Mouse (Mus musculus): ENCODE measurements around the gene Fbxo27. TPM values are rescaled to one million over a fixed set of nuclear protein-coding genes. Genes with fewer than 3 reads are reported as not detected.

Gene Fbxo27
- polyA plus RNA-seq (2015; fragmentation: Illumina TruSeq; extraction: RNeasy Lipid Tissue Mini Kit (QIAGEN cat#74804); ENCODE audit: insufficient read depth, low replicate concordance), result 1.8 TPM

GRCm38 (mm10) chr7:28692545-28693320 lies at the start of gene Fbxo27:
Gene Fbxo27, plus strand, starts transcription at chr7:28692849.

DNA sequence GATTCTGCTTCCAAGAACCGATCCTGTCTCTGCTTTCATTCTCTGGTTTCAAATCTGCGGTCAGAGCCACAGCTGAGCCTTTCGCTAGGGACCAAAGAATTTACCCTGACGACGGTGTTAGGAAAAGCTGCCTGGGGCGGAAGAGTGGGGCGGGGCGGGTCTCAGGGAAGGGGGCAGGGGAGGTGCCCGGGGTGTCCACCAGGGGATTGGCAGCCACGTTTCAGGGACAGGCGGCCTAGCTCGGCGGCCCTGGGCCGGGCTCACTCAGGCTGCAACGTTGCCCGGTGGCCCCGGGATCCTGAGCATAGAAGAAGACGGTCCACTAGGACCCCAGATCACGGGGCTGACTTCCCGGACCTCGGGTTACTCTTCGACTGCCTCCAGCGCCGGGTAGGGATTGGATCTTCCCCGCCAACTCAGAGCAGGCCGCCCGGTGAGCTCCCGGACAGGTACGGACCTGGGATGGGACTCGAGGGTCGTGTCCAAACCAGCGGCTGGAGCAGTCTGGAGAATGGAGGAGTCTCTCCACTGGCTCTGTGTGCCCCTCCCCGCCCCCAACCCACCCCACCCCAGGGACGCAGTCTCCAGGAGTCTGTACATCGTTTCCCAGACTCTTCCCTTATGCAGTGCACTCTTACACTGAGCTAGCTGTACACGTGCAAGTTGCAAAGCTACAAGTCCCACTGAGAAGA lies 24.1 kb downstream of the Fbxo27 start, which contains the start of gene Fbxo17:
Gene Fbxo17, plus strand, starts transcription at position 215 of the 692 bp plus-strand sequence.

DNA sequence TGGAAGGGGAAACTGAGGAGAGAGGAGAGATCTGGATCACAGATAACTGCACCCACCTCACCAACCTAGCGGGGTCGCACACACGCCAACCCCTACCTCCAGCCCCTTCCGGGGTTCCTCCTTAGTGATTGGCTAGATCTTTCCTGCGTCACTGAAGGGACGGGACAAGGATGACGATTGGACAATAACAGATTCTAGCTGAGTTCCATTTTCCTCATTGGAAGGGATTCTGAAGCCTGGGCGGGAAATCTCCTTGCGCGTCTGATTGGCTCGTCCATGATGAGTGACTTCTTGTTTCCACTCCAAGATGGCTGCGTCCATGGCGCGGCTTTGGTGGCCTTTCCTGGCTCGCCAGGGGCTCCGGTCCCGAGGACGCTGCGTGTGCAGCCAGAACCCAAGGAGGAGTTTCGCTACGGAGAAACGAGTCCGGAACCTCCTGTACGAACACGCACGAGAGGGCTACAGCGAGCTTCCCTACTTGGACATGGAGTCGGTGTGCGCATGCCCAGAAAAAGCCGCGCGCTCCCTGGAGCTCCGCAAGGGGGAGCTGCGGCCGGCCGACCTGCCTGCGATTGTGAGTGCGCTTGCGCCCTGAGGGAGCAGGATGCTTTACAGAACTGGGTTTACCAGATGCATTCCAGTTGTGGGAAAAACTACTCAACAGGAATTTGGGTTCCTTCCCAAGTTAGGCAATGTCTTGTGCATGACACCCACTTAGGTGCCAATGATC lies 49.2 kb downstream of the Fbxo27 start, which contains the start of the genes Mrps12 and Sars2:
Gene Mrps12, minus strand, starts transcription at position 112 of the 730 bp plus-strand sequence.
Gene Sars2, plus strand, starts transcription at position 284 of the 730 bp plus-strand sequence.

Other genes with a start within 250 kb of the Fbxo27 start
- 0.29 TPM for gene Lrfn1, start 240.9 kb upstream of the Fbxo27 start, polyA plus RNA-seq (2015; fragmentation: Illumina TruSeq; extraction: RNeasy Lipid Tissue Mini Kit (QIAGEN cat#74804); ENCODE audit: insufficient read depth, low replicate concordance)
- not detected for gene Ifnl2, start 182.4 kb upstream of the Fbxo27 start, polyA plus RNA-seq (2015; fragmentation: Illumina TruSeq; extraction: RNeasy Lipid Tissue Mini Kit (QIAGEN cat#74804); ENCODE audit: insufficient read depth, low replicate concordance)
- not detected for gene Ifnl3, start 170.0 kb upstream of the Fbxo27 start, polyA plus RNA-seq (2015; fragmentation: Illumina TruSeq; extraction: RNeasy Lipid Tissue Mini Kit (QIAGEN cat#74804); ENCODE audit: insufficient read depth, low replicate concordance)
- gene Sycn, start 152.0 kb upstream of the Fbxo27 start, polyA plus RNA-seq (2015; fragmentation: Illumina TruSeq; extraction: RNeasy Lipid Tissue Mini Kit (QIAGEN cat#74804); ENCODE audit: insufficient read depth, low replicate concordance), result 0.75 TPM
- gene Nccrp1, start 145.6 kb upstream of the Fbxo27 start, polyA plus RNA-seq (2015; fragmentation: Illumina TruSeq; extraction: RNeasy Lipid Tissue Mini Kit (QIAGEN cat#74804); ENCODE audit: insufficient read depth, low replicate concordance), result 0.25 TPM
- gene Samd4b, start 94.7 kb upstream of the Fbxo27 start, polyA plus RNA-seq (2015; fragmentation: Illumina TruSeq; extraction: RNeasy Lipid Tissue Mini Kit (QIAGEN cat#74804); ENCODE audit: insufficient read depth, low replicate concordance), result 11.7 TPM
- 4.7 TPM for gene Pak4, start 94.7 kb upstream of the Fbxo27 start, polyA plus RNA-seq (2015; fragmentation: Illumina TruSeq; extraction: RNeasy Lipid Tissue Mini Kit (QIAGEN cat#74804); ENCODE audit: insufficient read depth, low replicate concordance)
- gene Acp7, start 61.5 kb upstream of the Fbxo27 start, polyA plus RNA-seq (2015; fragmentation: Illumina TruSeq; extraction: RNeasy Lipid Tissue Mini Kit (QIAGEN cat#74804); ENCODE audit: insufficient read depth, low replicate concordance), result not detected
- gene Fbxo17, start 24.0 kb downstream of the Fbxo27 start, polyA plus RNA-seq (2015; fragmentation: Illumina TruSeq; extraction: RNeasy Lipid Tissue Mini Kit (QIAGEN cat#74804); ENCODE audit: insufficient read depth, low replicate concordance), result 2.4 TPM
- gene Mrps12, start 49.0 kb downstream of the Fbxo27 start, polyA plus RNA-seq (2015; fragmentation: Illumina TruSeq; extraction: RNeasy Lipid Tissue Mini Kit (QIAGEN cat#74804); ENCODE audit: insufficient read depth, low replicate concordance), result 43.0 TPM
- 4.0 TPM for gene Sars2, start 49.1 kb downstream of the Fbxo27 start, polyA plus RNA-seq (2015; fragmentation: Illumina TruSeq; extraction: RNeasy Lipid Tissue Mini Kit (QIAGEN cat#74804); ENCODE audit: insufficient read depth, low replicate concordance)
- not detected for gene Ccer2, start 63.3 kb downstream of the Fbxo27 start, polyA plus RNA-seq (2015; fragmentation: Illumina TruSeq; extraction: RNeasy Lipid Tissue Mini Kit (QIAGEN cat#74804); ENCODE audit: insufficient read depth, low replicate concordance)
- gene Sirt2, start 73.9 kb downstream of the Fbxo27 start, polyA plus RNA-seq (2015; fragmentation: Illumina TruSeq; extraction: RNeasy Lipid Tissue Mini Kit (QIAGEN cat#74804); ENCODE audit: insufficient read depth, low replicate concordance), result 47.7 TPM
- 8.3 TPM for gene Nfkbib, start 74.7 kb downstream of the Fbxo27 start, polyA plus RNA-seq (2015; fragmentation: Illumina TruSeq; extraction: RNeasy Lipid Tissue Mini Kit (QIAGEN cat#74804); ENCODE audit: insufficient read depth, low replicate concordance)
- 77.4 TPM for gene Rinl, start 96.1 kb downstream of the Fbxo27 start, polyA plus RNA-seq (2015; fragmentation: Illumina TruSeq; extraction: RNeasy Lipid Tissue Mini Kit (QIAGEN cat#74804); ENCODE audit: insufficient read depth, low replicate concordance)
- 532 TPM for gene Hnrnpl, start 115.7 kb downstream of the Fbxo27 start, polyA plus RNA-seq (2015; fragmentation: Illumina TruSeq; extraction: RNeasy Lipid Tissue Mini Kit (QIAGEN cat#74804); ENCODE audit: insufficient read depth, low replicate concordance)
- gene Ech1, start 132.4 kb downstream of the Fbxo27 start, polyA plus RNA-seq (2015; fragmentation: Illumina TruSeq; extraction: RNeasy Lipid Tissue Mini Kit (QIAGEN cat#74804); ENCODE audit: insufficient read depth, low replicate concordance), result 60.7 TPM
- 26.4 TPM for gene Lgals4, start 141.0 kb downstream of the Fbxo27 start, polyA plus RNA-seq (2015; fragmentation: Illumina TruSeq; extraction: RNeasy Lipid Tissue Mini Kit (QIAGEN cat#74804); ENCODE audit: insufficient read depth, low replicate concordance)
- not detected for gene Lgals7, start 171.0 kb downstream of the Fbxo27 start, polyA plus RNA-seq (2015; fragmentation: Illumina TruSeq; extraction: RNeasy Lipid Tissue Mini Kit (QIAGEN cat#74804); ENCODE audit: insufficient read depth, low replicate concordance)
- not detected for gene Capn12, start 188.6 kb downstream of the Fbxo27 start, polyA plus RNA-seq (2015; fragmentation: Illumina TruSeq; extraction: RNeasy Lipid Tissue Mini Kit (QIAGEN cat#74804); ENCODE audit: insufficient read depth, low replicate concordance)

Data from spleen, adult 10 weeks (tissue).